Mouse (Mus musculus) MEL (cell line): ENCODE data around the gene Grk5.

Source experiments
- HCFC1 ChIP-seq: IDR thresholded peaks from 2 replicates; pipeline ENCODE4 v1.6.1; 2012; ENCODE audit warnings: low read depth, mild to moderate bottlenecking, inconsistent platforms, low read length, improper control_type of control experiment, moderate library complexity
- MAZ ChIP-seq: IDR thresholded peaks from 2 replicates; pipeline ENCODE4 v1.6.1; 2012; ENCODE audit warnings: low read depth, mild to moderate bottlenecking, inconsistent platforms, low read length, improper control_type of control experiment
- ZNF384 ChIP-seq: IDR thresholded peaks from 2 replicates; pipeline ENCODE4 v1.6.1; 2012; ENCODE audit warnings: low read depth, mild to moderate bottlenecking, inconsistent platforms, low read length, improper control_type of control experiment

DNA sequence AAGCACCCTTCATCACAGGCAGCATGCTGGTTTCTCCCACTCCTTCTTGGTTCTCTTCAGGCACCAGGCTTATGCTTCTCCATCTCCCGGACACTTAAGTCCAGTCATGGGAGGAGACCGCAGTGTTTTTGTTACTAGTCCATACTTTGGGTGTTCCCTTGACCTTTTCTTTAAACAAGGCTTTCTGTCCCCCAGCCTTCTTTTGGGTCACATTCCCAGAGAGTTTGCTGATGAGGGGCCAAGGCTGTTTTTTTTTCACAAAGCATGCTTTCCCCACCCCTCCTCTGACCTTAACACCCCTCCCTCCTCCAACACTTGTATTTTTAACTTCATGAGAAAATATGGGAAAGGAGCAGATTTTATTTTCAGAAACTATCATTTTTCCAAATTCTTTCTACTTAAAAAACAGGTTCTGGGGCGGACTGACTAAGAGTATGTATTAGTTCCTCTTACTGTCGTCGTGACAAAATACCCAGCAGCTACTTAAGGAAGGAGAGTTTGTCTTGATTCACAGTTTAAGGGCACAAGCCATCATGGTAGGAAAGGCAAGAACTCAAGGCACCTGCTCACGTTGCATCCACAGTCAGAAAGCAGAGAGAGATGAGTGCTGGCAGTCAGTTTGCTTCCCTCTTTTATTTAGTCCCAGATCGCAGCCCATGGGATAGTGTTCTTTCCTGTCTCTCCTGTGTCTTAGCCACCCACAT lies 73.0 kb downstream of the Grk5 start:
- TF ChIP-seq ZNF384 = no peak
- no peak for TF ChIP-seq MAZ
- no peak for TF ChIP-seq HCFC1
